Mouse (Mus musculus): ENCODE data around the gene Rab20.
A peak's percentile ranks its signal among the peaks of the same experiment; 100 is the strongest.

- TF ChIP-seq CTCF (IDR thresholded peaks at IDR 0.05; ENCODE audit: low read depth) (no peak), EP300 (IDR thresholded peaks at IDR 0.05; ENCODE audit: low read depth) (peak; percentile 28; the same call in 1 of the 2 replicates)
Observed at GRCm38 (mm10) chr8:11405722-11406481, 72.6 kb downstream of the Rab20 start.
